Mouse (Mus musculus) adrenal gland, adult (tissue): Measurements from ENCODE around the gene Hivep3.

ENCODE experiments used
- DNase-seq, 2 experiments: peaks; one replicate each; pipeline ENCODE4 v3.0.0; 2022 to 2023; ENCODE audit warnings: low spot score in 1 of 2; ENCODE audit not compliant: inconsistent age in 2 of 2

Hivep3 gene

GRCm38 (mm10) chr4:120003006-120003405 is 269.4 kb downstream of the Hivep3 start:
- DNase-seq = no peak

- no peak for DNase-seq
Observed at GRCm38 (mm10) chr4:120006046-120006445, 272.5 kb downstream of the Hivep3 start.

GRCm38 (mm10) chr4:120007889-120008288 is 274.3 kb downstream of the Hivep3 start:
- no peak for DNase-seq

GRCm38 (mm10) chr4:120009151-120009550 is 275.6 kb downstream of the Hivep3 start:
- DNase-seq = no peak

- DNase-seq = peak; percentile 66 to 75
Observed at GRCm38 (mm10) chr4:120011788-120012187, 278.2 kb downstream of the Hivep3 start.

GRCm38 (mm10) chr4:120012891-120013290 is 279.3 kb downstream of the Hivep3 start:
- peak; percentile 69 to 85 for DNase-seq

GRCm38 (mm10) chr4:120018426-120018825 is 284.8 kb downstream of the Hivep3 start:
- no peak for DNase-seq

GRCm38 (mm10) chr4:120022392-120022791 is 288.8 kb downstream of the Hivep3 start:
- DNase-seq = no peak

- no peak for DNase-seq
Observed at GRCm38 (mm10) chr4:120023221-120023840, 289.7 kb downstream of the Hivep3 start.

- no peak for DNase-seq
Observed at GRCm38 (mm10) chr4:120024071-120024470, 290.5 kb downstream of the Hivep3 start.

GRCm38 (mm10) chr4:120027671-120028070 is 294.1 kb downstream of the Hivep3 start:
- DNase-seq = no peak

GRCm38 (mm10) chr4:120029937-120030336 is 296.4 kb downstream of the Hivep3 start:
- no peak for DNase-seq

GRCm38 (mm10) chr4:120032320-120032983 is 298.9 kb downstream of the Hivep3 start:
- DNase-seq = peak; percentile 69 to 86

- peak in 1 of 2 experiments; percentile 81 for DNase-seq
Observed at GRCm38 (mm10) chr4:120032984-120033355, 299.4 kb downstream of the Hivep3 start.

GRCm38 (mm10) chr4:120036294-120036693 is 302.7 kb downstream of the Hivep3 start:
- DNase-seq = no peak

GRCm38 (mm10) chr4:120037007-120037406 is 303.4 kb downstream of the Hivep3 start:
- no peak for DNase-seq

- no peak for DNase-seq
Observed at GRCm38 (mm10) chr4:120041520-120041919, 307.9 kb downstream of the Hivep3 start.

- DNase-seq = no peak
Observed at GRCm38 (mm10) chr4:120042480-120042879, 308.9 kb downstream of the Hivep3 start.

- no peak for DNase-seq
Observed at GRCm38 (mm10) chr4:120044612-120045011, 311.0 kb downstream of the Hivep3 start.

GRCm38 (mm10) chr4:120045131-120045537 is 311.6 kb downstream of the Hivep3 start:
- DNase-seq = no peak

- no peak for DNase-seq
Observed at GRCm38 (mm10) chr4:120045871-120046270, 312.3 kb downstream of the Hivep3 start.

- no peak for DNase-seq
Observed at GRCm38 (mm10) chr4:120047060-120047459, 313.5 kb downstream of the Hivep3 start.

GRCm38 (mm10) chr4:120048274-120048673 is 314.7 kb downstream of the Hivep3 start:
- no peak for DNase-seq
